Mouse (Mus musculus) embryonic stem cell, embryonic (primary cell): ENCODE measurements around the gene Hist1h2bg.
"Not testable (repeated sequence)": the region's sequence is repeated elsewhere in the genome, so short reads cannot be mapped to it uniquely, and the experiment has no call there.

Experiments
- CTCF ChIA-PET, 4 experiments: fragments of 300-600 bp in 2 of 4; fragments of 350-600 bp in 2 of 4; sonication (Branson Sonifier 250); formaldehyde crosslinking; loops; one replicate each; lab custom pipeline; 2022; ENCODE audit warnings: inconsistent platforms in 2 of 4; lab: Charles Lee
- POLR2A ChIA-PET, 4 experiments: fragments of 300-600 bp in 2 of 4; fragments of 350-600 bp in 2 of 4; sonication (Branson Sonifier 250); formaldehyde crosslinking; loops; one replicate each; lab custom pipeline; 2022; ENCODE audit warnings: antibody characterized with exemption in 4 of 4, inconsistent platforms in 1 of 4; lab: Charles Lee

The Hist1h2bg gene

DNA sequence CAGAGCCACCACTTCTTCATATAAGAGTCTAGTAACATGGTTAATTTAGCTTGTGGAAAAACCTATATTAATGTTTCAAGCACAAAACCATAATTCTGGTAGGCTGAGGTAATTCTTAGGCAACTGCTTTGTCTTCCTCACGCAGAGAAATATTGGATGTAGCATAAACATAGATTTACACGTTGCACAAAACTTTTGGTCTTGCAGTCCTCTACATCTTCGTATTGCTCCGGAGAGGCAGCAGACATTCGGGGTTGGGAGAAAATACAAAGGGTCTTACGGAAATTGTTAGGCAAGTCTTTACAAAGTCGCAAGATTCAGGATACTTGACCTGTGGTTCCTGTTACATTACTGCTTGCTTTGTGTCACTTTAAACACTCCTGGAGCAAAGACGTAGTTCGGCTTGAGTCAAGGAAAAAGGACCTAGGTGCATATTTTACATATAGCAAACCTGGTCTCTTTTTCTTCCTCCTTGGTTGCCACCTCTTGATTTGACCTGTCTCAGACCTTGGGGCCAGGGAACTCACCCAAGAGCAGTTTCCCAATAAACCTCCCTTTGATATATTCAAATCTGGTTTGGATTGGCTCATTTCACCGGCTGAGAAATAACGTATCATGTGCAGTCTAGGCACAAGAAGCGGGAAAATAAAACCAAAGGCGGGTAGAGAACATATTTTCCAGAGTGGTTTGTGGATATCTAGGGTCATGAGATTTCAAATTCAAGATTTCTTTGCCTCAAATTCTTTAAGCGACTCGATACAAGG is 36.6 kb upstream of the Hist1h2bg start:
- CTCF ChIA-PET: interaction anchor here in 2 of 4 experiments (0.6 to 0.7 kb wide), 2 partner anchors 37 to 133 kb away, joined by 3 read pairs; partner anchors contain the start of genes Hist1h2ae (in 1 of the 2) and Hist1h2bg (in 1 of the 2)

DNA sequence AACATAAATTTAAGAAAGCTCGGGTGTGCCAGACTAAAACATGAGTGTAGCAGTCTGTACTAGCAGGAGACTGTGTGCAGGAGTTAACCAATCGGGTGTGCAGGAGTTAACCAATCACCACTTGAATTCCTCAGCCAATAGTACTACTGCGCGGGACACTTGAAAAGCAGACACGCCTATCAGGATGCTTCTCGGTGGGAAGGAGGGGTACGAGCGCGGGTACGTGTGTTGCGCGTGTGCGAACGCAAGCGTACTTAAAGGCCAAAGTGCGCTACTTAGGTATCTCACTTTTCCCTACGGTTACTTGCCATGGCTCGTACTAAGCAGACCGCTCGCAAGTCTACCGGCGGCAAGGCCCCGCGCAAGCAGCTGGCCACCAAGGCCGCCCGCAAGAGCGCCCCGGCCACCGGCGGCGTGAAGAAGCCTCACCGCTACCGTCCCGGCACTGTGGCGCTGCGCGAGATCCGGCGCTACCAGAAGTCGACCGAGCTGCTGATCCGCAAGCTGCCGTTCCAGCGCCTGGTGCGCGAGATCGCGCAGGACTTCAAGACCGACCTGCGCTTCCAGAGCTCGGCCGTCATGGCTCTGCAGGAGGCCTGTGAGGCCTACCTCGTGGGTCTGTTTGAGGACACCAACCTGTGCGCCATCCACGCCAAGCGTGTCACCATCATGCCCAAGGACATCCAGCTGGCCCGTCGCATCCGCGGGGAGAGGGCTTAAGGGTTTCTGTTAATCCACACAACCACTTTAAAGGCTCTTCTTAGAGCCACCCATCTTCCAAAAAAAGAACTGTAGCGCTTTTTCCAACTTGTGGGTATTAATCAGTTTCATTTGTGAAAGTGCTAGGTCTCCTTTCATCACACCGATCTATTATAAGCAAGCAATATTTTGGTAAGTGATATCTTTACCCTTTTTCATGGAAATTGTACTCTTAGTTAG is 35.8 kb upstream of the Hist1h2bg start, which contains the start of gene Hist1h3g:
Hist1h3g (plus strand) TSS at position 286 of the 939 bp plus-strand sequence.
- POLR2A ChIA-PET: interaction anchor here (0.5 to 24.7 kb wide), 57 partner anchors 9 to 1492 kb away, joined by 3 to 692 read pairs (median 8); partner anchors contain the start of genes Hist1h4f (in 4 of the 4), Hist1h2ae (in 3 of the 4), Hist1h2bg (in 3 of the 4) and Hist1h2bj (in 3 of the 4)
- CTCF ChIA-PET: not testable (repeated sequence)

More for the DNA sequence above, 36.6 kb upstream of the Hist1h2bg start:
- POLR2A ChIA-PET: interaction anchor here (0.5 to 24.7 kb wide), 102 partner anchors 7 to 1824 kb away, joined by 3 to 692 read pairs (median 6); partner anchors contain the start of genes Hist1h4f (in 4 of the 4), Hist1h1a (in 3 of the 4), Hist1h2ac (in 3 of the 4) and Hist1h2ae (in 3 of the 4)

DNA sequence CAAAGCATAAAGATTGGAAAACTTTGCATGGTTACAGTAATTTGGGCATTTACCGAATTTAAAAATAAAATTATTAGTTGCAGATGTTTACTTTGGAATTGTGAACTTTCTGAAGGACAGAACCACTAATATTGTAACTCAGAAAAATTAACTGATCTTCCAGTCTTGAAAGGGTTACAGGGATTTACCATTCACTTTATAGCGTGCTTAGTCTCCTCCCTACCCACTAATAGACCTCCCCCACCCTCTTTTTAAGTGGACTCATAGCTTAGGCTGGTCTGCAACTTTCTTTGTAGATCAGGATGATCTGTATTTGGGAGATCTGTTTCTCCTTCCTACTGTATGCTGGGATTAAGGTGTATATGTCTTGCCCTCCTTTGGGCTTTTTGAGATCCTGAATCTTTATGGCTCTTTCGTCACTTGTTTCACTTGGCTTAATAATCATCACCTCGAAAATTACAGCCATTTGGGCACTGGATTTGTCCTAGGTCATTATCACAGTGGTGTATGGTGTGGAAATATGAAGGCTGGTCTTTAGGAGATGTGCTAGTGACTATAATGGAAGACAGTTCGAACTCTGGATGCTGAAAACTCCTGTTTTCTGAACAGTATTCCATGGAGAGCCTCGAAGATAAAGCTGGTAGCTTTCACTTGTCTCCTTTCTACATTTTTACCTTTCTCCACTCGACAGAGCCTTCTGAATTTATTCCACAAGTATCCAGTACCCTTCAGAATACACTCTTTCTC is 34.9 kb upstream of the Hist1h2bg start:
- POLR2A ChIA-PET: interaction anchor here (0.5 to 24.7 kb wide), 40 partner anchors 8 to 1671 kb away, joined by 3 to 692 read pairs (median 5); partner anchors contain the start of genes Hist1h4f (in 4 of the 4), Hist1h2ae (in 3 of the 4), Hist1h2bg (in 3 of the 4) and Hist1h4d (in 3 of the 4)
- CTCF ChIA-PET: interaction anchor here in 2 of 4 experiments (0.6 to 1.4 kb wide), 3 partner anchors 134 to 136 kb away, joined by 3 read pairs; no protein-coding TSS in a partner anchor

DNA sequence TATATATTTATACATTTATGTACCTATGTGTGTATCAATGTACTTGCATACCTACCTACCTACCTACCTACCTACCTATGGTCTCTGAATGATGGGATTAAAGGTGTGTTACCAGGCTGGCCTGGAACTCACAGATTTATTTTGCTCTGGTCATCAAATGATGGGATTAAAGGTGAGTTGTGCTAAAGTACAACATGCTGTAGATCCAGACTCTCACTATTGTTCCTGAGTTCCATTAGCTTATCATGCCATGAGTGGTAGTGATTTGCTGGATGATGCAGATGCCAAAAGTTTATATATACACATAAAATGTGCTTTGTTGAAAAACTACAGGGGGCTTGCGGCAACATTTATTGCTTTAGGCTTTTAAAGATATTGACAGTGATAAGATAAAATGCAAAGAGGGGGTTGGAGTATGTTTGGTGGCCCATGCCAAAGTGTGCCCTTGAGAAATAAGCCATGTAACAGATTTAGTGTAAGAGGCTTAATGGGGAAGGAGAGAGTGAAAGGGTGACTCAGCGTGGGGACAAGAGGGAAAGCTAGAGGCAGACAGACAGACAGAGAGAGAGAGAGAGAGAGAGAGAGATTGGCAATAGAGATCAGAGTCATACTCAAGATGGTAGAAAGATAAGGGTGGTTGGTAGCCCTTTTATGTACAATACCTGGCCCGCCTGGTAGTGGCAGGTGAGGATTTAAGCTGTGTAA is 34.0 kb upstream of the Hist1h2bg start:
- ChIA-PET POLR2A (interaction anchor here in 3 of 4 experiments (0.8 to 24.7 kb wide), 36 partner anchors 9 to 1493 kb away, joined by 3 to 692 read pairs (median 4); partner anchors contain the start of genes Hist1h2ae (in 3 of the 3), Hist1h2bg (in 3 of the 3), Hist1h4d (in 3 of the 3) and Hist1h4f (in 3 of the 3)), CTCF (interaction anchor here in 1 of 4 experiments (1.4 kb wide), 1 partner anchor 135 kb away, joined by 3 read pairs; no protein-coding TSS in a partner anchor)

DNA sequence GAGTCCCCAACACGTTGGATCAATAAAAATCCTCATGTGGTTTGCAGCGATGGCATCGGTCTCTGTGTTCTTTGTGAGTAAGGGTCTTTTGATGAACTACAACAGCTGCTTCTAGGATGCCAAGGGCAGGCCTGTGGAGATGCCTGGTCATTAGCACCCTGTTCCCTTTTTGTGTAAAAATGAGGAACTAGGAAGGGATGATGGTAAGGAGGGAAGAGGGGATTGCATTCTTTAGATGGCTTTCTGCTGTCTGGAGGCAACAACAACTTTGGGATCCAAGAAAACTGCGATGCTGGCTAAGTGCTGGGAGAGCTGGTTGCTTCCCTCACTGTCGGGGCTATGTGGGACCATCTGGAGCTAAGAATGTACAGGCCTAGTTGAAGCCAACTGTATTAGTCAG is 32.9 kb upstream of the Hist1h2bg start:
- CTCF ChIA-PET: no interaction called here
- POLR2A ChIA-PET: interaction anchor here in 3 of 4 experiments (0.6 to 24.7 kb wide), 28 partner anchors 7 to 1494 kb away, joined by 3 to 692 read pairs (median 4); partner anchors contain the start of genes Hist1h2ae (in 3 of the 3), Hist1h2bg (in 3 of the 3), Hist1h4d (in 3 of the 3) and Hist1h4f (in 3 of the 3)

DNA sequence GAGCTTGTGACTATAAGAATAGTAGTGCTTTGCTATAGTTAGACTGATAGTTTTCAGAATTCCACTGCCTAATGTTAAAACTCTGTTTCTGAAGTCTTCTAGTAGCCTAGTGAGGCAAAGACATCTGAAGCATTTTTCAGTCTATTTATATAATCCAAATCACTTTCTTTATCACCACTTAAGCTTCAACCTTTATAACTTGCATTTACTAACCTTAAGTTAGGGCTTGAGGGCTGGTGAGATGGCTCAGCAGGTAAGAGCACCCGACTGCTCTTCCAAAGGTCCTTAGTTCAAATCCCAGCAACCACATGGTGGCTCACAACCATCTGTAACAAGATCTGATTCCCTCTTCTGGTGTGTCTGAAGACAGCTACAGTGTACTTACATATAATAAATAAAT is 31.4 kb upstream of the Hist1h2bg start:
- CTCF ChIA-PET: interaction anchor here in 1 of 4 experiments (1.8 kb wide), 1 partner anchor 17 kb away, joined by 3 read pairs; no protein-coding TSS in a partner anchor
- POLR2A ChIA-PET: interaction anchor here (0.5 to 24.7 kb wide), 27 partner anchors 9 to 1504 kb away, joined by 3 to 692 read pairs (median 6); partner anchors contain the start of genes Hist1h2ae (in 3 of the 4), Hist1h2bg (in 3 of the 4), Hist1h4d (in 3 of the 4) and Hist1h4f (in 3 of the 4)

DNA sequence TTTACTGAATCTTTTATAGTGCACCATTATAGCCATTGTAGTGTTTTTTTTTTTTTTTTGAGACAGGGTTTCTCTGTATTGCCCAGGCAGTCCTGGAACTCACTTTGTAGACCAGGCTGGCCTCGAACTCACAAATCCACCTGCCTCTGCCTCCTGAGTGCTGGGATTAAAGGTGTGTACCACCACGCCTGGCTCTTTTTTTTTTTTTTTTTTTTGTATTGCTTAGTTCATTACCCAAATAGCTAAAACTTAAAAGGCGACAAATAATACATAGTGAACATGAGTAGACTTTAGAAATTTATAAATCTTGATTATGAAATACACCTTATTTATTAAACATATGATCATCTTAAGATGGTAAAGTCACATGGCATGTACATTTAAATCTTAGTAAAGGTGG is 29.7 kb upstream of the Hist1h2bg start:
- POLR2A ChIA-PET: interaction anchor here (0.5 to 24.7 kb wide), 50 partner anchors 7 to 1712 kb away, joined by 3 to 692 read pairs (median 6); partner anchors contain the start of genes Hist1h2ae (in 3 of the 4), Hist1h2bg (in 3 of the 4), Hist1h4d (in 3 of the 4) and Hist1h4f (in 3 of the 4)

DNA sequence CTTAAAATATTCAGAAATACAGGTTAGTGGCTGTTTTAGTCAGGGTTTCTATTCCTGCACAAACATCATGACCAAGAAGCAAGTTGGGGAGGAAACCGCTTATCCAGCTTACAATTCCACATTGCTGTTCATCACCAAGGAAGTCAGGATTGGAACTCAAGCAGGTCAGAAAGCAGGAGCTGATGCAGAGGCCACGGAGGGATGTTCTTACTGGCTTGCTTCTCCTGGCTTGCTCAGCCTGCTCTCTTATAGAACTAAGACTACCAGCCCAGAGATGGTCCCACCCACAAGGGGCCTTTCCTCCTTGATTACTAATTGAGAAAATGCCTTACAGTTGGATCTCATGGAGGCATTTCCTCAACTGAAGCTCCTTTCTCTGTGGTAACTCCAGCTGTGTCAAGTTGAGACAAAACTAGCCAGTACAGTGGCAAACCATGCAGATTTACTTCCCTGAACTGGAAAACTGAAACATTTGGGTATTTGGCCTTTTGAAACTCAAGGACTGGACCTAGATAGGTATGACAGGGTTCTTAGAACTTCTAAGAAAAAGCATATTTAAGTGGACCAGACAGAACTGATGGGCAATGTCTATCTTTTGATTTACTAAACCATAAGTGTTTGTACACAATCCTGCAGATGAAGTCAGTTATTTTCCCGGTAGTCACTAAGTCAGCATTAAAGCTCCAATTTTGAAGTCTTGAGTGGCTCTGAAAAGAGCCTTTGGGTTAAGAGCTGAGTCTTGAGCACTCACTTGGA is 28.8 kb upstream of the Hist1h2bg start:
- ChIA-PET CTCF (interaction anchor here in 2 of 4 experiments (0.8 to 1.1 kb wide), 2 partner anchors 9 to 77 kb away, joined by 3 read pairs; partner anchors contain the start of genes Btn1a1 (in 1 of the 2) and Hist1h2af (in 1 of the 2)), POLR2A (interaction anchor here (0.6 to 24.7 kb wide), 60 partner anchors 8 to 221 kb away, joined by 3 to 692 read pairs (median 5); partner anchors contain the start of genes Hist1h2ac (in 3 of the 4), Hist1h2af (in 3 of the 4), Hist1h4f (in 3 of the 4) and Hist1h4h (in 3 of the 4))

More for the DNA sequence above, 29.7 kb upstream of the Hist1h2bg start:
- CTCF ChIA-PET: interaction anchor here in 1 of 4 experiments (1.8 kb wide), 1 partner anchor 15 kb away, joined by 3 read pairs; no protein-coding TSS in a partner anchor

DNA sequence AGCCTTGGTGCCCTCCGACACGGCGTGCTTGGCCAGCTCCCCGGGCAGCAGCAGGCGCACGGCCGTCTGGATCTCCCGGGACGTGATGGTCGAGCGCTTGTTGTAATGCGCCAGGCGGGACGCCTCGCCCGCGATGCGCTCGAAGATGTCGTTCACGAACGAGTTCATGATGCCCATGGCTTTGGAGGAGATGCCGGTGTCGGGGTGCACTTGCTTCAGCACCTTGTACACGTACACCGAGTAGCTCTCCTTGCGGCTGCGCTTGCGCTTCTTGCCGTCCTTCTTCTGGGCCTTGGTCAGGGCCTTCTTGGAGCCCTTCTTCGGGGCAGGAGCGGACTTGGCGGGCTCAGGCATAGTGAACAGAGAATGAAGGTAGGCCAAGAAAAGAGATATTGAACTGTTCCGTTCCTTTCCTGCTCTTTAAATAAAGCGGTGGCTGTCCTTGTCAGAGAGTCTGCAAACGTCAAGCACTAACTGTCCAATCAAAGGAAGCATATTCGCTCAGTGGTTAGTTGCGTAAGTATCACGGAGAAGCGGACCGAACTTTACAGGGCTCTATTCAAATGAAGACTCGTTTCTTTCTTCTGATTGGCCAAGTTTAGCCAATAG is 28.1 kb upstream of the Hist1h2bg start, which contains the start of gene Hist1h2bh:
Hist1h2bh (minus strand) TSS at position 394 of the 609 bp plus-strand sequence.
- ChIA-PET CTCF (interaction anchor here in 2 of 4 experiments (0.8 to 1.1 kb wide), 2 partner anchors 10 to 78 kb away, joined by 3 read pairs; partner anchors contain the start of genes Btn1a1 (in 1 of the 2) and Hist1h2af (in 1 of the 2)), POLR2A (interaction anchor here (0.6 to 24.7 kb wide), 51 partner anchors 8 to 1500 kb away, joined by 3 to 692 read pairs (median 5); partner anchors contain the start of genes Hist1h2ac (in 3 of the 4), Hist1h2ae (in 3 of the 4), Hist1h2af (in 3 of the 4) and Hist1h2bg (in 3 of the 4))

DNA sequence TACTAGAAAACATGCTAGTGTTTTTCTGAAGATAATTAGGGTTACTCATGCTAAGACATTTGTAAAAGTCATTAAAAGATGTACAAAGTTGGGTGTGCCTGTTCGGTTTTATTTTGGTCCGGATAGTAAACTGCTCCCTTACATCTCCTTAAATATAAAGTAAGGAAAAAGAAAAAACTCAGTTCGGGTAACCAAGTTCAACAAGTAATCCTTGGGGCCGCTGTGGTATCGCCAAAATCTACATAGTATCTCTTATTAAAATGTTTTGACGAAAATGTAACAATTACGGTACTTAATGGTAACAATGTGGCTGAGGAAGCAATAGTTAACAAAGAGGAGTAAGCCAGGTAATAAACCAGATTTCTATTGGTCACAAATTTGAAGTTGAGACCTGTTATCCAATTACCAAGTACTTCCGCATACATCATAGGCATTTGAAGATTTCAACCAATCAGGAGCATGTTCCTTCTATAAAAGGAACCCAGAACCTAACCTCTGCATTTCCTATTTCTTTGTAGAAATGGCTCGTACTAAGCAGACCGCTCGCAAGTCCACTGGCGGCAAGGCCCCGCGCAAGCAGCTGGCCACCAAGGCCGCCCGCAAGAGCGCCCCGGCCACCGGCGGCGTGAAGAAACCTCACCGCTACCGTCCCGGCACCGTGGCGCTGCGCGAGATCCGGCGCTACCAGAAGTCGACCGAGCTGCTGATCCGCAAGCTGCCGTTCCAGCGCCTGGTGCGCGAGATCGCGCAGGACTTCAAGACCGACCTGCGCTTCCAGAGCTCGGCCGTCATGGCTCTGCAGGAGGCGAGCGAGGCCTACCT is 27.0 kb upstream of the Hist1h2bg start, which contains the start of gene Hist1h3f:
Hist1h3f (plus strand) TSS at position 88 of the 822 bp plus-strand sequence.
- ChIA-PET CTCF (no interaction called here), POLR2A (interaction anchor here (0.7 to 24.7 kb wide), 29 partner anchors 9 to 1501 kb away, joined by 3 to 692 read pairs (median 10); partner anchors contain the start of genes Hist1h2ae (in 3 of the 4), Hist1h2bg (in 3 of the 4), Hist1h4h (in 3 of the 4) and Hist1h1d (in 2 of the 4))

DNA sequence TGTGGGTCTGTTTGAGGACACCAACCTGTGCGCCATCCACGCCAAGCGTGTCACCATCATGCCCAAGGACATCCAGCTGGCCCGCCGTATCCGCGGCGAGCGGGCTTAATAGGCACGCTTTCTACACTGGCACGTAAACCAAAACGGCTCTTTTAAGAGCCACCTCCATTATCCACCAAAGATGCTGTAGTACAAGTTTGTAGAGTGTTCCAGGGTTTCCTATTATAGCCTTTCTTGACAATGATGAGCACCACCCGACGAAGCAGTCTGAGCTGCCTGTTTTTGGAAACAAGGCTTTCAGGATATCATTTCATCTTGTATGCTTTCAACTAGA is 26.4 kb upstream of the Hist1h2bg start:
- POLR2A ChIA-PET: interaction anchor here in 3 of 4 experiments (0.8 to 24.7 kb wide), 15 partner anchors 8 to 143 kb away, joined by 3 to 692 read pairs (median 10); partner anchors contain the start of genes Hist1h1d (in 2 of the 3), Hist1h2ae (in 2 of the 3), Hist1h2af (in 2 of the 3) and Hist1h2bg (in 2 of the 3)
- CTCF ChIA-PET: not testable (repeated sequence)

DNA sequence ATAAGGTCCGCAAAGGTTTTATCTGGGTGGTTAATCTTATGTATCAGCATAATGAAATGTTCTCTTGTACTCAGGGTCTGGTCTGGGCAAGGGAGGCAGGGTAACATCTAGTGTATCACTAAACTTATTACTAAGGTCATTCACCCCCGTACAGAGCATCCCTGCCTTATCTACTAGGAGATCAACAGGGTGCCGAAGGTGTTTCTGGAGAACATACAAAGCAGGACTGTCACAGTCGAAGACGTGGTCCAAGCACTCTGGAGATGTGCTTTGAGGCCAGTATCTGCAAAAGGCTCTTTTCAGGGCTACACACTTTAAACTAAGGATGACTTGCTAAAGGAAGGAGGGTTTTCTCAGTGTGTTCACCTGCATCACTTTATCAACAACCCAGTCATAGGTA is 24.5 kb upstream of the Hist1h2bg start:
- POLR2A ChIA-PET: interaction anchor here in 3 of 4 experiments (0.5 to 24.7 kb wide), 24 partner anchors 7 to 193 kb away, joined by 3 to 692 read pairs (median 5); partner anchors contain the start of genes Hist1h2af (in 3 of the 3), Hist1h1d (in 2 of the 3), Hist1h4f (in 2 of the 3) and Hist1h4h (in 2 of the 3)

More for the DNA sequence above, 24.5 kb upstream of the Hist1h2bg start:
- CTCF ChIA-PET: interaction anchor here in 1 of 4 experiments (1.0 kb wide), 1 partner anchor 199 kb away, joined by 3 read pairs; no protein-coding TSS in a partner anchor
